Mouse (Mus musculus) lung, postnatal 0 days (tissue): ENCODE data around the gene Arfrp1.

Experiments
- CTCF ChIP-seq: IDR thresholded peaks from 2 replicates; pipeline ENCODE4 v1.5.1; 2016; ENCODE audit warnings: antibody characterized with exemption, mild to moderate bottlenecking
- EP300 ChIP-seq: IDR thresholded peaks from 2 replicates; pipeline ENCODE4 v1.6.1; 2016; ENCODE audit warnings: antibody characterized with exemption, mild to moderate bottlenecking, control low read depth

- TF ChIP-seq EP300 (no peak), CTCF (no peak)
Observed at GRCm38 (mm10) chr2:181409643-181410042, 44.4 kb upstream of the Arfrp1 start.
